Mouse (Mus musculus) G1E-ER4 (cell line): ENCODE results near the gene Itpr2. TPM values are rescaled to one million over a fixed set of nuclear protein-coding genes. Genes with fewer than 3 reads are reported as not detected.

ENCODE experiments used
- GATA1 ChIP-seq: IDR thresholded peaks from one replicate; pipeline ENCODE4 v1.8.0; 2012; ENCODE audit warnings: low read length, inconsistent platforms
- polyA plus RNA-seq: library from polyadenylated mRNA; stranded (reverse); fragments of >175 nt; gene quantifications from 2 replicates; pipeline ENCODE4 v1.2.3, GENCODE M21; 2012

Itpr2 gene
- polyA plus RNA-seq, 1 experiment: 1.9 TPM

- no peak for TF ChIP-seq GATA1
Observed at GRCm38 (mm10) chr6:146195854-146196457, 306.1 kb downstream of the Itpr2 start.

GRCm38 (mm10) chr6:146191931-146192330 is 310.1 kb downstream of the Itpr2 start:
- no peak for TF ChIP-seq GATA1

- no peak for TF ChIP-seq GATA1
Observed at GRCm38 (mm10) chr6:146190006-146190405, 312.0 kb downstream of the Itpr2 start.

- no peak for TF ChIP-seq GATA1
Observed at GRCm38 (mm10) chr6:146185532-146185931, 316.5 kb downstream of the Itpr2 start.

- no peak for TF ChIP-seq GATA1
Observed at GRCm38 (mm10) chr6:146184771-146185170, 317.3 kb downstream of the Itpr2 start.

GRCm38 (mm10) chr6:146174644-146175250 is 327.3 kb downstream of the Itpr2 start:
- no peak for TF ChIP-seq GATA1

- TF ChIP-seq GATA1: no peak
Observed at GRCm38 (mm10) chr6:146170603-146171051, 331.4 kb downstream of the Itpr2 start.

GRCm38 (mm10) chr6:146167207-146167606 is 334.8 kb downstream of the Itpr2 start:
- no peak for TF ChIP-seq GATA1

GRCm38 (mm10) chr6:146159641-146160040 is 342.4 kb downstream of the Itpr2 start:
- TF ChIP-seq GATA1: no peak

GRCm38 (mm10) chr6:146158717-146159116 is 343.3 kb downstream of the Itpr2 start:
- TF ChIP-seq GATA1: no peak

GRCm38 (mm10) chr6:146157983-146158535 is 344.0 kb downstream of the Itpr2 start:
- TF ChIP-seq GATA1: no peak

GRCm38 (mm10) chr6:146157099-146157498 is 344.9 kb downstream of the Itpr2 start:
- no peak for TF ChIP-seq GATA1

- TF ChIP-seq GATA1: no peak
Observed at GRCm38 (mm10) chr6:146156536-146156935, 345.5 kb downstream of the Itpr2 start.

GRCm38 (mm10) chr6:146155156-146155734 is 346.8 kb downstream of the Itpr2 start:
- no peak for TF ChIP-seq GATA1

- TF ChIP-seq GATA1: no peak
Observed at GRCm38 (mm10) chr6:146152843-146153242, 349.2 kb downstream of the Itpr2 start.

- no peak for TF ChIP-seq GATA1
Observed at GRCm38 (mm10) chr6:146140966-146141585, 360.9 kb downstream of the Itpr2 start.
